Mouse (Mus musculus): ENCODE measurements around the gene Ankdd1b.

The Ankdd1b gene

GRCm38 (mm10) chr13:96470957-96471356 lies at the start of gene Ankdd1b:
Gene Ankdd1b (minus strand): TSS chr13:96471198.
- no peak for DNase-seq (ENCODE audit: extremely low read depth, insufficient read length, low spot score)

- no peak for DNase-seq (ENCODE audit: extremely low read depth, insufficient read length, low spot score)
These were observed 46.3 kb upstream of the Ankdd1b start for GRCm38 (mm10) chr13:96517335-96517734.

GRCm38 (mm10) chr13:96516249-96516648 lies 45.3 kb upstream of the Ankdd1b start:
- no peak for DNase-seq (ENCODE audit: extremely low read depth, insufficient read length, low spot score)

GRCm38 (mm10) chr13:96514154-96514942 lies 43.4 kb upstream of the Ankdd1b start:
- DNase-seq (ENCODE audit: extremely low read depth, insufficient read length, low spot score) = no peak

- DNase-seq (ENCODE audit: extremely low read depth, insufficient read length, low spot score) = no peak
These were observed 40.9 kb upstream of the Ankdd1b start for GRCm38 (mm10) chr13:96511893-96512292.

- DNase-seq (ENCODE audit: extremely low read depth, insufficient read length, low spot score) = no peak
These were observed 40.3 kb upstream of the Ankdd1b start for GRCm38 (mm10) chr13:96511262-96511661.

GRCm38 (mm10) chr13:96510635-96511034 lies 39.6 kb upstream of the Ankdd1b start:
- peak; percentile 56 for DNase-seq (ENCODE audit: extremely low read depth, insufficient read length, low spot score)

GRCm38 (mm10) chr13:96507541-96507940 lies 36.5 kb upstream of the Ankdd1b start:
- no peak for DNase-seq (ENCODE audit: extremely low read depth, insufficient read length, low spot score)

- DNase-seq (ENCODE audit: extremely low read depth, insufficient read length, low spot score) = no peak
These were observed 35.3 kb upstream of the Ankdd1b start for GRCm38 (mm10) chr13:96506313-96506712.

GRCm38 (mm10) chr13:96505661-96506060 lies 34.7 kb upstream of the Ankdd1b start:
- no peak for DNase-seq (ENCODE audit: extremely low read depth, insufficient read length, low spot score)

- no peak for DNase-seq (ENCODE audit: extremely low read depth, insufficient read length, low spot score)
These were observed 28.9 kb upstream of the Ankdd1b start for GRCm38 (mm10) chr13:96499891-96500290.

GRCm38 (mm10) chr13:96496630-96497029 lies 25.6 kb upstream of the Ankdd1b start:
- no peak for DNase-seq (ENCODE audit: extremely low read depth, insufficient read length, low spot score)

- DNase-seq (ENCODE audit: extremely low read depth, insufficient read length, low spot score) = no peak
These were observed 19.4 kb upstream of the Ankdd1b start, which contains the start of gene Gm17622 for GRCm38 (mm10) chr13:96490433-96490832. Gene Gm17622 (plus strand): TSS chr13:96490733.

GRCm38 (mm10) chr13:96487968-96488367 lies 17.0 kb upstream of the Ankdd1b start:
- no peak for DNase-seq (ENCODE audit: extremely low read depth, insufficient read length, low spot score)

- no peak for DNase-seq (ENCODE audit: extremely low read depth, insufficient read length, low spot score)
These were observed 16.2 kb upstream of the Ankdd1b start for GRCm38 (mm10) chr13:96487230-96487629.

- no peak for DNase-seq (ENCODE audit: extremely low read depth, insufficient read length, low spot score)
These were observed 8.0 kb upstream of the Ankdd1b start for GRCm38 (mm10) chr13:96478991-96479390.

GRCm38 (mm10) chr13:96477226-96477625 lies 6.2 kb upstream of the Ankdd1b start:
- DNase-seq (ENCODE audit: extremely low read depth, insufficient read length, low spot score) = no peak

- DNase-seq (ENCODE audit: extremely low read depth, insufficient read length, low spot score) = no peak
These were observed 442 bp downstream of the Ankdd1b start for GRCm38 (mm10) chr13:96470556-96470955.

GRCm38 (mm10) chr13:96468678-96469077 lies 2.3 kb downstream of the Ankdd1b start:
- no peak for DNase-seq (ENCODE audit: extremely low read depth, insufficient read length, low spot score)

GRCm38 (mm10) chr13:96465315-96465714 lies 5.7 kb downstream of the Ankdd1b start:
- no peak for DNase-seq (ENCODE audit: extremely low read depth, insufficient read length, low spot score)

GRCm38 (mm10) chr13:96462644-96463043 lies 8.4 kb downstream of the Ankdd1b start:
- DNase-seq (ENCODE audit: extremely low read depth, insufficient read length, low spot score) = no peak

GRCm38 (mm10) chr13:96458606-96459005 lies 12.4 kb downstream of the Ankdd1b start:
- DNase-seq (ENCODE audit: extremely low read depth, insufficient read length, low spot score) = no peak
